Mouse (Mus musculus) right cerebral cortex, postnatal 36 days (tissue): ENCODE data around the gene Cfap36.

Source experiments
- DNase-seq, 2 experiments: peaks; one replicate each; pipeline ENCODE4 v3.0.0; 2022; ENCODE audit warnings: low spot score in 2 of 2, mixed read lengths in 1 of 2

Gene Cfap36

GRCm38 (mm10) chr11:29246883-29247650 is at the start of gene Cfap36:
Gene Cfap36 (minus strand): TSS chr11:29247409.
- DNase-seq, result peak; percentile 92 to 95

DNA sequence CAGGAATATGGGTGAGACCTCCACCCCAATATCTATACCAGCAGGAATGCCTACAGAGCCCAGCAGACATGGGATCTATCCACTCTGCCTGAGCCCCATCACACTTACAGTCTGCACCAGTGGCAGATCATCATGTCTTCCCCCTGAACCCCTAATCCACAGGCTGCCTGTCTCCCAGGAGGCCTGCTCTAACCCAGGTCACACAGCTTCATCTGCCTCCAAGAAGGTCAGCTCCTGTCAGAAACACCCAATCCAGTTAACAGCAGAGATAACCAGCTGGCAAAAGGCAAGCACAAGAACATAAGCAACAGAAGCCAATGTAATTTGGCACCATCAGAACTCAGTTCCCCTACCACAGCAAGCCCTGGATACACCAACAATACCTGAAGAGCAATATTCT is 40.1 kb upstream of the Cfap36 start:
- DNase-seq, result no peak

DNA sequence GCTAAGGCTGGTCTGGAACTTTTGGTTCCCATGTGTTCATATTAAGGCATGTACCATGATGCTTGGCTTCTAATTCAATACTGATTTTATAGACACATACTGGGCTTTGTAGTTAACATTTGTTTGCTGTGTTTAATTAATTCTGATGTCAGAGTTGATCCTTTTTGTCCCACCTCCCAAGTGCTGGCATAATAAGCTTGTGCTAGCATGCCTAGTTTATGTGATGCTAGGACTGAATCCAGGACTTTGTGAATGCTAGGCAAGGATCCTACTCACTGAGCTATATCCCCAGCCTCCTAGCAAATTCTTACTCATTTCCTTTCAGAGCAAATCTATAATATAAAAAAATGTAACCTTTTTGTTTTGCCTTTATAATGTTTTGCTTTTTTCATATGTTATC is 38.8 kb upstream of the Cfap36 start:
- no peak for DNase-seq

GRCm38 (mm10) chr11:29274758-29275157 is 27.5 kb upstream of the Cfap36 start:
- DNase-seq, result no peak

- DNase-seq, result no peak
Measured at GRCm38 (mm10) chr11:29267824-29268223, 20.6 kb upstream of the Cfap36 start.

- DNase-seq, result no peak
Measured at GRCm38 (mm10) chr11:29254643-29255042, 7.4 kb upstream of the Cfap36 start.

- DNase-seq, result no peak
Measured at GRCm38 (mm10) chr11:29248386-29248785, 1.2 kb upstream of the Cfap36 start.

GRCm38 (mm10) chr11:29247725-29248124 is 516 bp upstream of the Cfap36 start:
- no peak for DNase-seq

- no peak for DNase-seq
Measured at GRCm38 (mm10) chr11:29245988-29246387, 1.2 kb downstream of the Cfap36 start.

GRCm38 (mm10) chr11:29241961-29242360 is 5.2 kb downstream of the Cfap36 start:
- no peak for DNase-seq

GRCm38 (mm10) chr11:29239353-29239752 is 7.9 kb downstream of the Cfap36 start:
- no peak for DNase-seq

GRCm38 (mm10) chr11:29238551-29238950 is 8.7 kb downstream of the Cfap36 start:
- no peak for DNase-seq

- DNase-seq, result no peak
Measured at GRCm38 (mm10) chr11:29238047-29238446, 9.2 kb downstream of the Cfap36 start.

GRCm38 (mm10) chr11:29237364-29237763 is 9.8 kb downstream of the Cfap36 start:
- DNase-seq, result no peak

DNA sequence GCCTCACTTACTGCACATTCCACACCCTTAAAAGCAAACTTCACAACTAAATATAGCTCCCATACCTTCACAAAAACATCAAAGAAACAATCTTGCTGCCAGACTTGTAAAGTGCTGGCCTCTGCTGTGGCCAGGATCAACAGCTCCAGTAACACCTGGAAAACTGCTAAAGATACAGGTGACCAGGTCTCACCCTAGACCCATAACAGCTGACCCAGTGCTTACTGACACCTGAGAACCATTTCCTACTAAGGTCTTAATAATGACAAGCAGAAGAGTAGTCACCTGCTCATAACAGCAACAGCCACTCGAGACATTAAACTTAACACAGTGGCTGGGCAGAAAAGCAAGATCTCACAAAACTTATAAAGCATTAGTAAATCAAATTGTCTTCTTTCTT is 13.6 kb downstream of the Cfap36 start:
- no peak for DNase-seq

DNA sequence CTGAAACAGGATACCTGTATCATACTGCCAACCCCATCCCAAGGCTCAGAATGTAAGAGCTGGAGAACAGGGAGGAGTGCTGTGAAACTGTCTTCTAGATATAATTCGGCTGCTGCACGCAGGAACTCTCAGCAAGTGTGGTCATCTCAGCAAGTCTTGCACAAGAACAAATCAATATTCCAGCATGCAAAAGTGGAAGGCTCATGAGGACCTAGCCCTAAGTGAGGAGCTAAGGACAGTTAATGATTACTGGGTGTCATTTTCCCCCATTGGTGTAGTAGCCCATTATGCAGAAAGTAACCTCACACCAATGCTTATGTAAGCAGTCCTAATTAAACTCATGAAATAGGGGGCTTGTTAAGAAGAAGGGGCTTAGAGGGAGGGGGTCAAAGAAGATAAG is 18.3 kb downstream of the Cfap36 start:
- DNase-seq, result no peak

DNA sequence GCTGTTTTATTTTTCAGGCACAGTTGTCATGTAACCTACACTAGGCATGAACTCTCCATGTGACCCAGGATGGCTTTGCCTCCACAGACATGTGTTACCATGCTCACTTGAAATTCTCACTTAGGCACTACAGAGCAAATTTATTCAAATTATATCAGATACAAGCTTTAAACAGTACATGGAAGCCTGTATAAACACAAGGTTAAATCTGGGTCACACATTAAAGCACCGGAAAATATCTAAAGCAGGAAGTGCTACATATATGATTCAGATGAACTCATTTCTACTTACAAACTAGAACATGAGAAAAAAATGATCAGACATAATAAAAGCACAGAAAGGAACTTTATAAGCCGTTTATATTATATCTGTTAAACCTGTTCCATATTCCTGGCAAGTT is 22.5 kb downstream of the Cfap36 start:
- no peak for DNase-seq

GRCm38 (mm10) chr11:29222310-29222709 is 24.9 kb downstream of the Cfap36 start:
- no peak for DNase-seq

DNA sequence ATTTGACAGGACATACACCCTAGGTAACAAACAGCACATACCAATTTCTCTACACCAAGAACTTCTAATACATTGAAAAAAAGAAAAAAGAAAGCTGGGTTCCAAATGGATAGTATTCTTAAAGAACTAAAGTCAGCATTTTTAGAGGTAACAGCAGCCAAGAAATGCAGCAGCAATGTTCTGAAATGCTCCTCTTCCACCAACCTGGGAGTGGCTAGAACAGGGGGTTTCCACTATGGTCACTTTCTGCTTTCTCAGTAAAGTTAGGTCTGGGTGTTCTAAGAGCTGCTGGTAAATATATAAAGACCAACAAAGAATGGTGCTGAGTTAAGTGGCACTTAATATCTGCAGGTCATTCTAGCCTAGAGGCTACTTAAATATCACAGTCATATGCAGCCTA is 28.2 kb downstream of the Cfap36 start:
- DNase-seq, result no peak

GRCm38 (mm10) chr11:29216196-29216595 is 31.0 kb downstream of the Cfap36 start:
- DNase-seq, result no peak

DNA sequence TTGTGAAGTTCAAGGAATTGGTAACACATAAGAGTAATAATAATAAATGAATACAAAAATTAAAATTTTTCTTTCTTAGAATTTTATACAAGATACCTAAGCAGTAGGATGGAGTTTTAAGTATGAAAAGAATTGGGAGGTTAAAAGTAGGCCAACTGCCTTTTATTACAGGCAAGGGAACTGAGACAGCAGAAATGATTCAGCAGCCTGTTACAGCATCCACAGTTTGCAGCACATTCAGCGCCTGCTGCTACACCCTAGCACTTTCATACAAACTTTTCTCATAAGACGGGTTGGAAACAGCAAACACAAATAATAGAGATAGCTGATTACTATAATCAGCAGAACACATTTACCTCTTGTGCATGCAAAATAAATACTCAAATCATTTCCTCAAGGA is 37.4 kb downstream of the Cfap36 start:
- no peak for DNase-seq

- DNase-seq, result no peak
Measured at GRCm38 (mm10) chr11:29203653-29204052, 43.6 kb downstream of the Cfap36 start.

DNA sequence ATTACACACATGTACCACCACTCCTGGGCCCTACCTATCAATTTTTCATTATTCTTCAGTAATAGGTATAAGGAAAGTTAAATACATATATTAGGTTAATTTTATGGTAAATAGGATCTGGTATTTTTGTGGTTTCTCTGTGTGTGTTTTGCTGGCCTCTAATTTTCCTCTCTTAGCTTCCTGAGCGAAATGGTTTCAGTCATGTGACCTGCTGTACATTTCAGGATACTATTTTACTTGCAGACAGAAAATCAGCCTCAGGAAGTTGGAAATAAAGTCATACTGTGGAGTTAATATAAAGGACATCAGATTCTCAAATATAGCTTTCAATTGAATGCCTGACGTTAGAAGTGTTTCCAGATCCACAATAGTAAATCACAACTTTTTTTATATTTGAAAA is 58.2 kb downstream of the Cfap36 start:
- no peak for DNase-seq

DNA sequence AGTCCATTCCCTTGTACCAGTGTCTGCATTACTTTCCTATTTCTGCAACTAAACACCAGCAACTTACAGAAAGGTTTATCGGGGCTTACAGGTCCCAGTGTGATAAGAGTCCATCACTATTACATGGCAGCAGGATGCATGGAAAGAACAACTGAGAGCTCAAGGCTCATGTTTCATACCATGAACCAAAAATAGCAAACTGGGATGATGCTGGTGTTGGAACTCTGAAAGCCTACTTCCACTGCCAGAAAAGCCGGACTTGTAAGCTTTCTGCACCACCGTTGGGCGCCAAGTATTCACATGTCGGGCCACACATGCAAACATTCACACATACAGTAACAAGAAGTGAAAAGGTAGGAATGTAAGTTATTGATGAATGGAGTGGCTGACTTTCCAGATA is 65.5 kb downstream of the Cfap36 start:
- no peak for DNase-seq
